Mouse (Mus musculus) cerebellum, adult 8-10 months (tissue): ENCODE results near the gene Shc1.
A peak's percentile ranks its signal among the peaks of the same experiment; 100 is the strongest.

Experiments used
- DNase-seq: peaks from one replicate; pipeline ENCODE4 v3.0.0; 2022

Gene Shc1

DNA sequence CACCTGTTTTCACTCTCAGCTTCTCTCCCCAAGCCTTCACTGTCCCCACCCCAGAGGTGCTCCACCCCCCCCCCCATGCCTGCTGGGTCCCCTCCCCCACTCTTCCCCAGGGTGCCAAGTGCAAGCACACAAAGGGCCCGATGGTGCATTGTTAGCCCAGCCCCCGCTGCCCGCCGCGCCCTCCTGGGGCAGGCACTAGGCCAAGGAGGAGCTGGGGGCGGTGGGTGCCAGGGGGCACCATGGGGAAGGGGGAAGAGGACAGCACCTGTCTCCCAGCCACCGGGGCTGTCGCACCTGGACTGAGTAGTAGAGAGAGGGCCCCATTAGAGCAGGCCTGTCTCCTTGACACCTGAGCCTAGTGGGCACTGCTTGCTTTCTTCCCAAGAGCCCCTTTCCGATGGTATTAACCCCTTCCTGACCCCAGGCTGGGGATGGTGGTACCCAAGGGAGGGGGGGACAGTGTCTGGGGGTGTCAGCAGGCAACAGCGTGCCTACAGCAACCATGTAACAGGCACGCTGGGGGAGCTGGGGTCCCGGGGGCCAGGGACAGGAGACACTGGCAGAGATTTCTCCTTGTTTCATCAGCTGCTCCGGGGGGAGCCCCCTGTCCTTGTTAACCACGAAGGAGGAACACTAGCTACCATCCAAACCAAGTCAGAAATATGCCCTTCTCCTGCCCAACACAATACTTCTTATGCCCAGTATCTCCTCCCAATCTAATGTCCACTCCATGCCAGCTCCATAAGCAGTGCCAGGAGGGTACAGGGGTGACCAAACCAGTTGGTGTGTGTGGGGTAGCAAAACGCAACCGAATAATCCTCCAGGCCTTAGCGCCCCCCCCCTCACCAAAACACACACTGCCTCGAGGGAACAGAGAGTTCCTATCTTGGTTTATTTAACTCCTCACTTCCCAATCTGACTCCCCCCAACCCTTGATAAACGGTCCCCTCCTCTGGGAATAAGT, 27.3 kb upstream of the Shc1 start:
- DNase-seq = peak; percentile 53

- DNase-seq = peak; percentile 55
These were observed 26.4 kb upstream of the Shc1 start for GRCm38 (mm10) chr3:89391663-89392511.

DNA sequence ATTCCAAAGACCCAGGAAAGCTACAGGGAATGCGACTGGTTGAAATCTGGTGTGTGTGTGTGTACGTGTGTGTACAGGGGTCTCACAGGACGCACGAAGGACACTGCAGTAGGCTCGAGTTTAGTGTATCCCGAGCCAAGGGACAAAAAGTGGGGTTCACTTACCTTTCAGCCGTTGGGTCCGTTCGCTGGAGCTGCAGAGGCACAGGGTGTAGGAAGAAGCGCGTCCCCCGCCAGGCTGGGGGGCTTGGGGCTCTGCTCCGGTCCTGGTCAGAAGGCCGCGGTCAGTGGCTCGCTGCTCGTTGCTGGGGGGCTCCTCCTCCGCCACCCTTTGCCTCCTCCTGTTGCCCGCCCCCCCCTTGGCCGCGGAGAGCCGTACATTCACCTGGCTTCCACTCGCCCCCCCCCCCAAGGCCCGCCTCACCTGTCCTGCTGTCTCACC, 25.4 kb upstream of the Shc1 start:
- DNase-seq = peak; percentile 56

DNA sequence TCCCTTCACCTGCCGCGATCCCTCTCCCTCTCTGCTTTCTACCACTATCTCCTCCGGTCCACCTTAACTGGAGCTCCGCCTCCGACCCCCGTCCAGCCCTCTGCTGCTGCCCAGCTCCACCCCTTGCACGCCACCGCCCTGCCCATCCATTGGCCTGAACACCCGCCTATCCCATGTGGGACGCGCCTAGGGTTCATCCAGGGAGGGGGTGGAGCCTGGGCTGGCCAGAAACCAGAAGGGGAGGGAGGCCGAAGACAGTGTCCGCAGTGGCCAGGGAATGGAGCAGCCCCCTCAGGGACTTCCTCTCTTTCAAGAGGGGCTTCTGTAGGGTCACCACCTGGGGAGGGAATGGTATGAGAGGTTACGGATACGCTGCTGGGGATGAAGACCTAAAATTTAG, 24.6 kb upstream of the Shc1 start:
- peak; percentile 99 for DNase-seq

GRCm38 (mm10) chr3:89394006-89394893, 24.0 kb upstream of the Shc1 start, which contains the start of gene Zbtb7b:
Zbtb7b (minus strand) TSS chr3:89394776.
- peak; percentile 86 for DNase-seq

DNA sequence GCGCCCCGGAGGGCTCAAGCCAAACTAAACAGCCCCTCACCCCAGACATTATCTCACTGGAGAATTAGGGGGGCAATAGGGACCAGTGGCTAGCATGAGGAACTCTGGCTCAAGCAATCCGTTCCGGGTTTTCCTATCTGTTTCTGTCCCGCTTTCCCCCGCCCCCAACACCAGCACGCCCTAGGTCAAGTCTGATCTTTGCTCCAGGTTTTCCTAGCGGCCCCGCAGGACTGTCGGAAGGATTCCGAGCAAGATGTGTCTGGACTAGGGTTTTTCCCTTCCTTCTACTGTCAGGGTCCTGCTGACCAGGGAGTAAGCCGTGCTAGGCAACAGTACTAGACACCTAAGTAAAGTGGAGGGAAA, 23.4 kb upstream of the Shc1 start:
- peak; percentile 86 for DNase-seq

GRCm38 (mm10) chr3:89395419-89395805, 22.8 kb upstream of the Shc1 start:
- DNase-seq = peak; percentile 51

DNA sequence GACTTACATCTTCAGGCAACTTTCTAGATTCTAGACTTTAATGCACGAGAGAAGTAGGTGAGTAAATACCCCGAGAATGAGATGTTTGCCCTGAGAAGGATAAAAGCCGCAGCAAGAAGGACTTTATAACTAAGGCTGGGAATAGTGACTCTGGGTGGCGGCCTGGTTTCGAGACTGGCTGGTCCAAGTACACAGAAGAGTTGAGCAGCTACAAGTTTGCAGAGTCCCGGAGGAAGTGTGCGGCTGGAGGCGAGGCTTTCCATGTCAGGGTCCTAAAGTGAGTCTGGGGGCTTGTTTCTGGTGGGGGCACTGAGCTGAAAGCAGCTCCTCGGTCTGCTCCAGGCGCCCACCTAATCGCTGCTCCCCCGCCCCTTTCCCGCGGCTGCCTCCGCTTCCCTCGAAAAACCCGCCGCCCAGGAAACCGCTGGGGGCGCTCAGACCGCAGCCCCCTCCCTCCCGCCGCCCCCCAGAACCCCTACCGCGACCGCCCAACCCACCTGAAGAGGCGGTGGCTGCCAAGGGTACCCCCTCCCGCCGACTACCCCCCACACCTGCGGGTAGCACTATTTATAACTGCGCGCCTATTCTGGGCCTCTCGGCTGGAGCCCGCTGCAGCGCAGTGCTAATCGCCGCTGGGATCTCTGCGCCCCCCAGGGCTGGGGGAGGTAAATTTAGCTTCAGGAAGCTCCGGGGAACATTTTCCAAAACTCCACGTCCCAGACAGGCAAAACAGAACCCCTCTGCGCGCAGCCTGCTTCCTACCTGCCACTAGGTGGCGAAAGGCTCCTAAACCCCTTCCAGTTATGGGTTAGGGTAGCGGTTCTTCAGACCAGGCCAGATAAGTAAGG, 22.2 kb upstream of the Shc1 start:
- peak; percentile 76 for DNase-seq

DNA sequence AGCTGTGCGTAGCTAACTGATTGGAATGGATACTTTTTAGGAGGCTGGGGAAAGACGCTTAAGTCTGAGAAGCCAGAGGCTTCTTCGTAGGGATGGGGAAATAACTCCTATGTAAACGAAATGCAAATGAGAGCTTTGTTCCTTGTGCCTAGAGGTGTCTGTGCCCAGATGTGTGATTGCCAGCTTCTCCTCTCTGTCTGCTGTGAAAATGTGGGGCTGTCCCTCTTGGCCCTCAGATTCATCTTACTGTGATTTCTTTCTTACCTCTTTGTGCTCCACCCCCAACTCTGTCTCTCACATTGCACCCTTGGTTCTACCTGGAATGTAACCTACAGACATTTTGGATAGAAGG, 21.6 kb upstream of the Shc1 start:
- DNase-seq = no peak

DNA sequence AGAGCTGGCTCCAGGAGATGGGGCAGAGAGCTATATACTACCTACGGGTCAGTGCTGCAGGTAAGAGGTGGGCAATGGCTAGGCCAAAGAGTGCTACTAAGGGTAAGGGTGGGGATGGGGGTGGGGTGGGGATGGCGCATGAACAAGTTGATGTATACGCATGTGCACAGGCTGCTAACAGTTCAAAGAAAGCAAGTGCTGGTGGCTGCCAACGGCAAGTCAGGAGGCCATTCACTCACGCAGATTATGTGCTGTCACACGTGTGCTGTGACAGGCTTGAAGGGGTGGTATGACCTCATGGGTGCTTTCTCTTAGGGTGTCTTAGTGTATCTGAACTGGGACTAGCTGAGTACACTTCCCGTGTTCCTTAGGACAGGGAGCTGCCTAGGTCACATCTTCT, 16.9 kb upstream of the Shc1 start:
- no peak for DNase-seq

- no peak for DNase-seq
These were observed 15.6 kb upstream of the Shc1 start, which contains the start of gene Lenep for GRCm38 (mm10) chr3:89402693-89403092. Lenep (minus strand) TSS chr3:89402793.

GRCm38 (mm10) chr3:89406887-89407286, 11.4 kb upstream of the Shc1 start:
- DNase-seq = no peak

GRCm38 (mm10) chr3:89408448-89408847, 9.8 kb upstream of the Shc1 start:
- no peak for DNase-seq

GRCm38 (mm10) chr3:89409701-89410100, 8.5 kb upstream of the Shc1 start:
- DNase-seq = no peak

- DNase-seq = no peak
These were observed 7.4 kb upstream of the Shc1 start for GRCm38 (mm10) chr3:89410864-89411263.

DNA sequence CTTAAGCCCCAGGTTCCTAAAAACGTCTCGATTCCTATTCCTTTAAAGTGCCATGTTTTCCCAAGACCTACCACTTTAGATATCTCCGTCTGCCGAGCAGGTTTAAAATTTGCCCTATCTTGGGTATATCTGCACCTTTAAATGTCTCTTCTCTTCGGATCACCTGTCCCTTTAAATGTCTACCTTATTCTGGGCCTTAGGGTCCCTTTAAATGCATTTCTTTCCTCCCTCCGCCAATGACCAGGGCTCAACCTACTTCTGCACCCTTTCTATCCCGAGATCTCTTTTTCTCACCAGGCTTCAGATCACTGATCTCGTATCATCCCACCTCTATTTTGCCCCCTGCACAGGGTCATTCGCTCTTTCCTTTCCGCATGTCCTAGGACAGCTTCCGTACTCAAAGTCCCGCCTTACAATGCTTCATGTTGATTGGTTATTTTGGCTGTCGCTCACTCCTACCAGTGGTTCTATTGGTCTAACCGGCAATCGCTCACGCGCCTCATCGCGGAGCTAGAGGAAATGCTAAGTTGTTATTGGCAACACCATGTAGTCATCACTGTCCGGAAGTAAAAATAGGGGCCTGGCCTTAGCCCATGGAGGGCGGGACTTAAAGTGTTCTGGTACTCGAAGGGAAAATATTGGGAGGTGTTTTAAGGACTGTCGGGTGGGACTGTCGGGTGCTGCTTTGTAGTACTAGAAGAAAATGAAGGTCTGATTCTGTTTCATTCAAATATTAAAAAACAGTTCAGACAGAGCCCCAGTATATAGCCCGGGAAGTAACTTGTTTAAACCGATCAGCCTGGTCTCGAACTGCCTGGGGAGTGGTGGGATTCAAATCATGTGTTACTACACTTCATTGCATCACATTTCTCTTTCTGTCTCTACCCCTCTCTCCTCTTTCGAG, 6.5 kb upstream of the Shc1 start, which contains the start of gene Flad1:
Gene Flad1, minus strand, starts transcription at position 381 of the 904 bp plus-strand sequence.
- DNase-seq = peak; percentile 100

DNA sequence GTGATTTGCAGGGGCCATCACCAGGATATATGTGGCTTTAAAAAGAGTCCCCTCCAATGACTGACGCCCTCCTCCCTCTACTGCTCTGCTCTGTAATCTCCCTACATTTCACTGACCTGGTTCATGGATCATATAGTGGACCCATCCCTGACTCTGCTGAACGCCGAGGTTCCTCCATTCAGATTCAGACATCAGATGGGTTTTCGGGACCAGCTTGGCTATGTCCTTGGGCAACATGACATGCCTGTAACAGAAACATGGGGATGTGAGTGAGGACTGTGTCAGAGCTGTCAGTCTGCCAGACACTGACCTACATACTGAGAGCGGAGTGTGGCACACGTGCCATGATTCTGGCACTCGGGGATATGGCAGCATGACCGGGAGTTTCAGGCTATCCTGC, 2.1 kb upstream of the Shc1 start:
- DNase-seq = no peak

GRCm38 (mm10) chr3:89417131-89417530, 1.1 kb upstream of the Shc1 start:
- no peak for DNase-seq

DNA sequence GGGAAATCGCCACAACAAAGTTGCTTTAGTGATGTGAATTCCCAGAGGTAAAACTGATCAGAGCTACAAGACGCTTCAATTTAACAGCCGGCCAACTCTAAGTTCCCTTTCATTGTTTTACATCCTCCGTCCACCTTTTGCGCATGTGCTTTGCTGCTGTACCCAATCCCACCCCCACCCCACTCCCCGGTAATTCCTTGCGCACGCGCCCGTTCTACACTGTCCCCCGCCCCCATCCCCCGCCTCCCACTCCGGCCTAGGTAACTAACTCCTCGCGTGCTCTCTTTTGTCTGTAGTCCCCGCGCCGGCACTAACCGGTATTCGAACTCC, 438 bp upstream of the Shc1 start:
- DNase-seq = no peak

DNA sequence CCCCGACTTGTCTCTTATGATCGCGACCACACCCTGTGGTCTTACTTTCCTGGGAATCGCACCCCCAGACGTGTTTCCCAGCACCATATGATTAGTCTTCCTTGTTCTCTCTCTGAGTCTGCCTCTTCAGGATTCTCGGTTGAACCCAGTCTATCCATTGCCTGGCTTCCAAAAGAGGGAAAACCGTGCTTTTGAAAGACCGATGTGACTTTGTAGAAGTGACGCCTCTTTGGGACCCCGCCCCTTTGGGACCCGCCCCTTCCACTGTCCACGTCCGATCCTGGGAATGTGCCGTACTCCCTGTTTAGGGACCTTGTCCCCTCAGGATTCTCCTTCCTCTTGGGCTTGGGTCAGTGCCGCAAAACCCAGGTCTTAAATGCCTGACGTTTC, 613 bp downstream of the Shc1 start:
- peak; percentile 37 for DNase-seq

- no peak for DNase-seq
These were observed 1.3 kb downstream of the Shc1 start for GRCm38 (mm10) chr3:89419571-89419970.
